Mouse (Mus musculus) heart, postnatal 0 days (tissue): ENCODE measurements around the gene Foxn3.

Source experiments
- CTCF ChIP-seq: IDR thresholded peaks from 2 replicates; pipeline ENCODE4 v1.5.1; 2016; ENCODE audit warnings: antibody characterized with exemption, control low read depth, low read depth
- EP300 ChIP-seq: IDR thresholded peaks from 2 replicates; pipeline ENCODE4 v1.6.1; 2016; ENCODE audit warnings: antibody characterized with exemption, low read depth

DNA sequence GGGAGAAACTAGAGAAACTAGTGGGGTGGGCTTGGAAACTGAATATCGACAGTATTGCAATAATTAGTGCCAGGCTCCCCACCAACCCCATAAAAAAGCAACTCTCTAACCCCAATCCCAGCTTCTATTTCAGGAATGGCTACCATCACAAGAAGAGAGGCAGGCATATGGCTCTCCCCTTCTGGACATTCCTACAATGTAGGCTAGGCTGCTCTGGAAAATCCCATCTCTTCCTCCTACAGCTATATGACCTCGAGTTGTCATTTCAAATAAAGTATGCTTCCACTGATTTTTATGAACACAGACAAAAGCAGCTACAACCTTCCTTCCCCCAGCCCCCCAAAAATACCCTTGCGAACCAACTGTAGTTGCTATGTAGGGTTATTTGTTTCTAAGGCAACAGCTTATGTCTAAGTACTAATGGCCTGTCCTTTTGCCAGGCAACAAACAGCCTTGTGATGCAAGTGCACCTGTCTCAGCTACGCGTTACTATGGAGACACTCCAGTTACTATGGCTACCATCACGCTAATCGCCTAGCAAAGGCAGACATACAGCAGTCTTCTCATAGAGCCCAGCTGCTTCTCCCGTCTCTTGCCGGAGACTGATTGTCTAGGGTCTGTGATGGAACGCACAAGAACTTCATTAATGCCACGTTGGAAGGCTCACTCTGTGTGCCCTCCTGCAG lies 223.6 kb downstream of the Foxn3 start:
- TF ChIP-seq EP300 (no peak), CTCF (no peak)
